Comparison of ENCODE assay signal across 35 mouse cellular contexts in genomic region chr8:51254109-51254508, GRCm38 (mm10).
"Had no signal": no experiment of that assay in that cellular context is flagged by ENCODE, and none has a peak within 500 bp of the region (broad histone marks: within the 10 kb centered on the region; RNA-seq: fewer than 3 reads in every experiment).

No protein-coding gene starts in this region.

- H3K4me2 ChIP-seq: heart, embryonic 11.5 days; heart, embryonic 12.5 days; heart, embryonic 13.5 days; heart, embryonic 15.5 days; hindbrain, embryonic 12.5 days; hindbrain, embryonic 13.5 days; hindbrain, embryonic 14.5 days; hindbrain, embryonic 15.5 days; intestine, embryonic 15.5 days; kidney, embryonic 15.5 days had no signal

- ATAC-seq: hindbrain, embryonic 16.5 days; hindbrain, postnatal 0 days; inflammation-experienced regulatory T-cells, adult 6 months; intestine, embryonic 15.5 days; intestine, embryonic 16.5 days; intestine, postnatal 0 days had no signal

- H3K9ac ChIP-seq: heart, embryonic 12.5 days; heart, embryonic 13.5 days; heart, embryonic 15.5 days; hindbrain, embryonic 12.5 days; hindbrain, embryonic 13.5 days; hindbrain, embryonic 14.5 days; hindbrain, embryonic 15.5 days; intestine, embryonic 15.5 days; kidney, embryonic 15.5 days had no signal

- H3K27ac ChIP-seq: heart, embryonic 10.5 days; heart, embryonic 13.5 days; heart, embryonic 15.5 days; hindbrain, embryonic 10.5 days; hindbrain, embryonic 12.5 days; hindbrain, embryonic 13.5 days; hindbrain, embryonic 14.5 days; hindbrain, embryonic 15.5 days; hindbrain, postnatal 0 days; intestine, embryonic 15.5 days; kidney, embryonic 15.5 days; kidney, postnatal 0 days; layer of hippocampus, adult 2 months had no signal

- H3K36me3 ChIP-seq: heart, embryonic 10.5 days; heart, embryonic 12.5 days; heart, embryonic 13.5 days; heart, embryonic 15.5 days; hindbrain, embryonic 10.5 days; hindbrain, embryonic 12.5 days; hindbrain, embryonic 13.5 days; hindbrain, embryonic 15.5 days; intestine, embryonic 15.5 days; kidney, embryonic 15.5 days had no signal

- H3K9me3 ChIP-seq: heart, embryonic 10.5 days; heart, embryonic 12.5 days; heart, embryonic 13.5 days; heart, embryonic 15.5 days; hindbrain, embryonic 10.5 days; hindbrain, embryonic 12.5 days; hindbrain, embryonic 13.5 days; hindbrain, embryonic 15.5 days; intestine, embryonic 15.5 days; kidney, embryonic 15.5 days had no signal

- DNase-seq: heart, postnatal 10 days; heart, postnatal 14 days; heart, postnatal 36 days; heart, postnatal 4 days; kidney, adult 11 months; kidney, adult 18-20 months; kidney, adult 2 months; kidney, adult 8-10 months; kidney, adult 9 months; kidney, postnatal 10 days; kidney, postnatal 14 days; kidney, postnatal 25 days; kidney, postnatal 36 days; kidney, postnatal 4 days; layer of hippocampus, adult 9-11 months; layer of hippocampus, postnatal 36 days had no signal

- H3K27me3 ChIP-seq: heart, embryonic 12.5 days; heart, embryonic 13.5 days; heart, embryonic 15.5 days; hindbrain, embryonic 12.5 days; hindbrain, embryonic 13.5 days; hindbrain, embryonic 15.5 days; intestine, embryonic 15.5 days; kidney, embryonic 15.5 days had no signal

- H3K4me3 ChIP-seq: heart, embryonic 10.5 days; heart, embryonic 12.5 days; heart, embryonic 13.5 days; heart, embryonic 15.5 days; hindbrain, embryonic 10.5 days; hindbrain, embryonic 12.5 days; hindbrain, embryonic 13.5 days; hindbrain, embryonic 15.5 days; intestine, embryonic 15.5 days; kidney, embryonic 15.5 days; layer of hippocampus, adult 2 months had no signal

- H3K4me1 ChIP-seq: heart, embryonic 10.5 days; heart, embryonic 12.5 days; heart, embryonic 13.5 days; heart, embryonic 15.5 days; hindbrain, embryonic 10.5 days; hindbrain, embryonic 12.5 days; hindbrain, embryonic 13.5 days; hindbrain, embryonic 15.5 days; intestine, embryonic 15.5 days; kidney, embryonic 15.5 days had no signal
